Mouse (Mus musculus): ENCODE results near the gene Farp1.
A peak's percentile ranks its signal among the peaks of the same experiment; 100 is the strongest.

Gene Farp1

DNA sequence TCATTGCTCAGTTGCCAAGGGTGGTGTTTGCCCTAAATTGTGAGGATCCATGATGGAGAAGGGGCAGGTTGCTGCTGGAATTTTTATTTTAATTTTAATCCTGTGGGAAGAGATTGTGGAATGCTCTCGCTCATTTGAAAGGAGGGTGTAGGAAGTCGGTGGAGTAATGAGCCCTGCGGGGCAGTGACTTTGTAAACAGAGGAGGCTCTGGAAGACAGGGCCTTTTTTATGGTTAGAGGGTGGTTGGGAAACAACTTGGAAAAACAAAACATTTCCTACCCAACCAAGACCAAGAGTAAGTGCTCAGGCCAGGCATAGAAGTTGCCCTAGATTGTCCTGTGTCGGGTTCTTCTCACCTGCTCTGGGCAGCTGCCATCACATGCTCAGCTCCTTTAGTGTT, 146.8 kb downstream of the Farp1 start:
- DNase-seq (ENCODE audit: low read depth, low spot score): no peak

DNA sequence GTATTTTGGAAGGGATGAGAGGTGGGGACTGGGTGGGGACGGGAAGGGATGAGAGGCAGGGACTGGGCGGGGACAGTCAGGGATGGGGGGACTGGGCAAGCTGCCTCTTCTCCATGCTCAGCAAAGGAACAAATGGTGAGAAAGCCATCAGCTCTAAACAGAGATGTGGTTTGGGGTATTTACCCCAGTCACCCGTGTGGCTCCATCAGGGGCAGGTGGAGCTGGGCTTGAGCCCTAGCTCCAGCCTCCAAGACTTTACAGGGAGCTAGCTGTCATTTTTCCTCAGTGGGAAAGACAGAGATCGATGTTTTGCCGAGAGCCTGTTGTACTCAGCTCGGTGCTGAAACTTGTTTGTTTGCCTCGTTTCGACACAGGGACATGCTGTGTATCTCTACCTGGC, 148.0 kb downstream of the Farp1 start:
- no peak for DNase-seq (ENCODE audit: low read depth, low spot score)

DNA sequence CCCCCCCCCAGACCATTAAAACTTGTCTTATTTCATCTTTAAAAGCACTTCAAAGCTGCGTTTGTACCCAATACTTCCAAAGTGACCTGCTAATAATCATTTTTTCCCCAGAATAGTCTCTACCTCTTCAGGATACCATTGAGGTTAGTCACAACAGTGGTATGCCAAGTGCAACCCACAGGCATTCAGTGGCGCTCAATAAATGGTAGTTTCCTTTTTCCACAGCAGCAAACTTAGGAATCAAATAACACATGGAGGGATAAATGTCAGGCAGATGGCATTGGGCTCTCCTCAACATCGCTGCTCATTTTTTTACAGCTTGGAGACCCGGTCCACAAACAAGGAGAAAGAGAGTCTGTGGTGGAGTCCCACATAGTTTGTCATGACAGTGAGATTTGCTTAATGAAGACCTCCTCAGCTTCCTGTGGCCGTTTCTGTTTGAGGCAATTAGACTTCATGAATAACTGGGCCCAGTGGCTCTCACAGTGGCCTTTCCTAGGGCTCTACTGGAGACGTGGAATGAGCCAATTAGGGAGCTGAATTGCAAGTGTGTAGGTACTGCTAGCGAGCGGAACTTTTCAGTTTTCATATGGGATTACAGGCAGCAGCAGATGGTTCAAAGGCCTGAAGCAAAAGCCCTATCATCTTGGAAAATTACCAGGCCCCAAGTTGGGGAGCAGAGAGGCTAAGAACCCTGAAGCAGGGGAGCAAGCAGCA, 148.6 kb downstream of the Farp1 start:
- no peak for DNase-seq (ENCODE audit: low read depth, low spot score)

DNA sequence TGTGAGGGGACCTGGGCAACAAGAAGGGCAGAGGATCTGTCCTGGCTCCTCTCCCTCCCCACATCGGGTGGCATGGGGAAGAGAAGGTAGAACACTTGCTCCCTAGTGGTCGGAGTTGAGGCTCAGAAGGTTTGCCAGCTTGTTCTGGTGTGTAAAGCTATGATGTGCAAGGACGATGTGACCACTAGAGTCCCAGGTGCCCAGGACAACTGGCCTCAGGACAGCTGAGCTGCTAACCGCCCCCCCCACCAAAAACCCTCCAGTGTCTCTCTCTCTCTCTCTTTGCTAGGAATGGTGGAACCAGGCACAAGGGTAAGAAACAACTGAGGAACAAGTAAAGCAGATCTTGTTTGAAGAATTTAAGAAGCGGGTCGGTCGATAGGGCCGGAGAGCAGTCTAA, 149.4 kb downstream of the Farp1 start:
- DNase-seq (ENCODE audit: low read depth, low spot score): no peak

DNA sequence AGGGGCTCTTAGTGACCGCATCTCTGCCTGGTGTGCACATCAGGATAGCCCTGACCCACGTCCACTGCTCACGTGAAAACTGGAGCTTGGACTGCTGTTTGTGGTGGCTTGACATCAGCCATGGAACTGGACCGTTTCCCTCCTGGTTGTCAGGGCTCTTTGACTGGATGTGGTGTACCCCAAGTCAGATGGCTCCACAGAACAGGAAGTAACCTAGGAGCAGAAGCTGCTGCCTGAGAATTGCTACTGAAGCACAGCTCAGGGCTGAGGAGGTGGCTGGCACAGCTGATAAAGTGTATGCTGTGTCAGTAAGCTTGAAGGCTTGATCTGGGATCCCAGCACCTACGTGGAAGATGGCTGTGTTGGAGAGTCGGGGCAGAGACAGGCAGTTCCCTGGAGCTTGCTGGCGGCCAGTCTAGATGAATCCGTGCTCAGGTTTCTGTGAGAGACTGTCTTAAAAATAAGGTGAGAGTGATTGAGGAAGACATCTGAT, 151.4 kb downstream of the Farp1 start:
- no peak for DNase-seq (ENCODE audit: low read depth, low spot score)

DNA sequence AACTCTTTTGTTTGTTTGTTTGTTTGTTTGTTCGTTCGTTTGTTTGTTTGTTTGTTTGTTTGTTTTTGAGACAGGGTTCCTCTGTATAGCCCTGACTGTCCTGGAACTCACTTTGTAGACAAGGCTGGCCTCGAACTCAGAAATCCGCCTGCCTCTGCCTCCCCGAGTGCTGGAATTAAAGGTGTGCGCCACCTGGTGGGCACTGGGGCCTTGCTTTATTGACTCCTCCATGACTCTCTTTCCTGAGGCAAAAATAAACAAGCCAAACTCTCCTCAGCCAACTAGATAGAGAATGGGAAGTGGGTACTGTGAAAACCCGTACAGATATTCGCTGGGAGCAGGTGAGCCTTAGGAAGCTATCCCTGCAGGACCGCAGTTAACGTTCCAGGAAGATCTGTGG, 154.8 kb downstream of the Farp1 start:
- peak; percentile 38 for DNase-seq (ENCODE audit: low read depth, low spot score)

DNA sequence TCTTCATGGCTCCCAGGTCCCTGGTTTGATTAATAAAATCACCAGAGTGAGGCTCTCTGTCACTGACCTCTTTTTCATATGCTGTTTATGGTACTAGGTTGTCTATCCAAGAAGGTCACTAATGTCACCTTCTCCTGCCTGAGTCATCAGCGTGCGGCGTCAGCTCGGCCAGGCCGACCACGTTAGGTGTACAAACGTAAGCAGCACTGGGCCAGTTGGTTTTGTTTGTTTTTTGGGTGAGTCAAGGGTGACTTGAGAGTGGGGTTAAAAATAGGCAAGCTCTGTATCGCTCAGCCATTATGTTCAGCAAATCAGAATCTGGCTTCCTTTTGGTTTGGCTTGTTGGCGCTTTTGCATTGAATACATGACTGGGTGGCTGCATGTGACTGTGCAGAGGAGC, 155.4 kb downstream of the Farp1 start:
- DNase-seq (ENCODE audit: low read depth, low spot score): no peak

DNA sequence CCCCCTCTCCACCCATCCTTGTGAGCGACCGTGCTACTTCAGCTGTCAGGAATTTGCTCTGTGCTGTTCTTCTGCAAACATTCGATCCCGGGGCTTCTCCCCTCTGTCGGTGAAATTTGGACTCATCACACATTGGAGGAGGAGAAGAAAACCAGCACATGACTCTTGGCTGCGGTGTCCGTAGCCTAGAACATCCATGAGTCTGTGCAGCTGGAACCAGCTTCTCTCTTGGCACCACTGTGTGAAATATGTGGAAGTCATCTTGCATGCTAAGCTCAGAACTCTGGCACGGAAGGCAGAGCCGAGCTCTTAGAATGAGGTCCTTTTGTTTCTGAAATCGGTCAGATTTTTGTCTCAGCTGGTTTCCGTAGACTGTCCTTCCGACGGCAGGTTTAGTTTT, 156.7 kb downstream of the Farp1 start:
- DNase-seq (ENCODE audit: low read depth, low spot score): no peak

DNA sequence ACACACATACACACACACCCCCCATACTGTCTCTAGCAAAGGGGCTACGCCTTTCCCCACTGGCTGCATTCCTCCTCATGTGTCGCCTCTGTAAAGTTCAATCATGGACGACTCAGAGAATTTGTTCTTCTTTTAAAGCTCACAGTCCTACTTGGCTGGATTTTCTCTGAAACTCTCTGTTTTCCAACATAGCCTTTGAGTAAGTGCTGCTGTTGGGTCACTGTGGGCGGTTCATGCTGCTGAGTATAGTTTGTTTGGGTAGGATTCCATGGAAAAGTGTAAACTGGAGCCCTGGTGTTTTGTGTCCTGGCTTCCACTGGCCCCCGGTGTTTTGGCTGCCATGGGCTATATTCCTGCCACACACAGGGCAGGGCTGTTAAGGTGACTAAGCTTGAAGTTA, 157.4 kb downstream of the Farp1 start:
- no peak for DNase-seq (ENCODE audit: low read depth, low spot score)

DNA sequence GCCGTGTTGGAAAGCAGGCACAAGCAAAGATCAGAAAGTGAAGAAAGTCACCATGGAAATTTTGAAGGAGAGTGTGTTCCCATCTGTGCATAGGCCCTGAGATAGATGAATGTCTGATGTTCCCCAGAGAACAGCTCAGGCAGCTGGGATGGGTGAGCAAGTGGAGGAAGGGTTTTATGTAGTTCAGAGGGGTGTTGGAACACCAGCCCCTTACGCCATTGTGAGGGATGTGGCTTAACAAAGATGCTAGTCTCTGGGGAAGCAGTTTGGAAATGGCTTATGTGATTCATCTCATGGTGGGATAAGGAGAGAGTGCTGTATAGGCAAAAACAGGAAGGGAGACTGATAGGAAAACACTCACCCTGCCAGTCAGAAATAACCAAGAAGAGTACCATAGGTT, 159.0 kb downstream of the Farp1 start:
- no peak for DNase-seq (ENCODE audit: low read depth, low spot score)

DNA sequence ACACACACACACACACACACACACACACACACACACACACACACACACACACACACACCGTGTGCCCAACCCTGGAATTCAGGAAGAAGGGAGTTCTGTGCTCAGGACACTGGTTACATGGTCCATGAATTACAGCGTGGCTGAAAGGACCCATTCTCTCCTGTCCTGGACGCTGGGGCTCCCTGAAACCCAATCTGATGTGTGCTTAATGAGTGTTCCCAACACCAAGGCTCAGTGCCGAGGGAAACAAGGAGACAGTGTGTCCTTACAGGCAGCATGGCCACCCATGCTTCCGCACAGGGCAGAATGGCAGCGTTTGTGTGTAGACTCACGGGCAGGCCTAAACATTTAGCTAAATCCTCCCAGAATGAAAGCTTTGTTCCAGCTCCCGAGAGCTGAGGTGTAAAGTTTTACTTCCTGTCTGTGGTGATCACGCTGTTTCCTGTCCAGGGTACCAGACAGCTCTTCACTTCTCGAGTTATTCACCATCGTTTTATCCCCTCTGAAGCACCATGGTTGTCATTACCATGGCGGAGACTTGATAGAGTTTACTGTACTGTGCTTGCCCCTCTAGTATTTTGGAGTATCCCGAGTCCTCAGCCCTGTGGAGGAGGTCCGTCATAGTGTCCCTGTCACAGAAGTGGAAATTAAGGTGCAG, 164.0 kb downstream of the Farp1 start:
- peak; percentile 24 for DNase-seq (ENCODE audit: low read depth, low spot score)

DNA sequence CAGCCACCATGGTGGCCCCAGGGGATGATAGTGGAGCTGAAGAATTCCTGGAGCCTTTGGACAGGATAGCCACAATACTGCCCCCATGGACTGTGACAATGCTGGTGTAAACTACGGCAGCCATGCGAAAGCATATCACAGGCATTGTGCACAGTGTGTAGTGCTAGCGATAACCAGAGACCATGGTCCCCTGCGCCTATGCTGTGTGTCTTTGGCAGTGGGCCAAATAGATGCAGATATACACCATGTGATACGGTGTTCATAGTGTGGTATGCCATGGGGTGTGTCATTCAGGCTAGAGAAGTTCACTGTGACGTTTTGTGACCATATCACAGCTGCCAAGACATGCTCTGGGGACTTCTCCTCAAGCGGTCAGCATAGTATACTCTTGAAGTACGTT, 164.8 kb downstream of the Farp1 start:
- no peak for DNase-seq (ENCODE audit: low read depth, low spot score)

DNA sequence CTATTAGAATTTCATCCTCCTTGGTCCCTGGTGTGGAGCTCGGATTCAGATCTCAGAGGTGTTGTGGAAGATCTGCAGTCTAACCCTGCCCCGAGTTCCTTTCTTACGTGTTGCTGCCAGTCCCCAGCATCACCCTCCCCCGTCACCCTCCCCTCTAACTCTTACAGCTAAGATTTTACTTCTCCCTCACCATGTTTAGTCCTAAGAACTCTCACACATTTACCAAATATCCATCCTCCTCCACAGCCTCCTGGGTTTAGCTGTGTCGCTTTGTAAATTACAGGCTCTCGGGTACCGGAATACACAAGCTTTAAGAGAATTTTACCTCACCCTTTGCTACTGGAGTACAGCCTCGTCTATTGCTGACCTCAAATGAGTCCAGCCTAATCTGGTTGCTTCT, 165.4 kb downstream of the Farp1 start:
- DNase-seq (ENCODE audit: low read depth, low spot score): no peak

DNA sequence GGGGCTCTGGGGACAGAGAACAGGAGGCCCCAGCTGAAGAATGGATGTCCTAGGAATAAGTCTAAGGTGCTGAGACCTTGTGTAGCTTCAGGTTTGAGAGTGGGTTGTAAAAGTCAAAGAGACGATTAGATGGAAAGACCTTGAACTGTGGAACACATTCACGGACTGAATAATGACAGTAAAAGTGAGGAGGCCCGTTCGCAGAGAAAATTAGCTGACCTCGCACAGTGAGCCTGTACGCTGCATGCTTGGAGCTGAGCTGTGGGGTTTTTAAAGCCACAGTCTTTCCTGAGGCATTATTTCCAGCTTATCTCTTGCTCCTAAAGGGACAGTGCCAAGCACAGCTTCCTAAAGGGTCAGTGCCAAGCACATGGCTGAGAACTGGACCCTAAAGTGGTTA, 166.2 kb downstream of the Farp1 start:
- no peak for DNase-seq (ENCODE audit: low read depth, low spot score)

DNA sequence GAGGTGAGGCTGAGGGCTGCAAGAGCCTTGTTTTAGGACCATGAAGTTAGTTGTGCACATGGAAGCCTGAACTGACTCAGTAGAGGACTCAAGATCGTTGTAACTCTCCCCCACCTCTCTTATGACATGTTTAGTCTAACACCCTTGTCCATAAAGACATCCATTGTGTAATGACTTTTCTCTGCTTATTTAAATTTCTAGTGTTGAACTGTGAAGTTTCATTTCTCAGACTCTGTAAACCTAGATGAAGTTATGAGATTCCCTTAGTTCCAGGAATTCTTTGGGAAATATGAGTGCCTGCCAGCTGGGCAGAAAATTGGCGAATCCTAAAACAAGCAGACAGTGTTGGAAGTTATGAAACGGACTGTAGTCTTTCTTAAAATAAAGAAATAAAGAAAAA, 170.5 kb downstream of the Farp1 start:
- DNase-seq (ENCODE audit: low read depth, low spot score): no peak

DNA sequence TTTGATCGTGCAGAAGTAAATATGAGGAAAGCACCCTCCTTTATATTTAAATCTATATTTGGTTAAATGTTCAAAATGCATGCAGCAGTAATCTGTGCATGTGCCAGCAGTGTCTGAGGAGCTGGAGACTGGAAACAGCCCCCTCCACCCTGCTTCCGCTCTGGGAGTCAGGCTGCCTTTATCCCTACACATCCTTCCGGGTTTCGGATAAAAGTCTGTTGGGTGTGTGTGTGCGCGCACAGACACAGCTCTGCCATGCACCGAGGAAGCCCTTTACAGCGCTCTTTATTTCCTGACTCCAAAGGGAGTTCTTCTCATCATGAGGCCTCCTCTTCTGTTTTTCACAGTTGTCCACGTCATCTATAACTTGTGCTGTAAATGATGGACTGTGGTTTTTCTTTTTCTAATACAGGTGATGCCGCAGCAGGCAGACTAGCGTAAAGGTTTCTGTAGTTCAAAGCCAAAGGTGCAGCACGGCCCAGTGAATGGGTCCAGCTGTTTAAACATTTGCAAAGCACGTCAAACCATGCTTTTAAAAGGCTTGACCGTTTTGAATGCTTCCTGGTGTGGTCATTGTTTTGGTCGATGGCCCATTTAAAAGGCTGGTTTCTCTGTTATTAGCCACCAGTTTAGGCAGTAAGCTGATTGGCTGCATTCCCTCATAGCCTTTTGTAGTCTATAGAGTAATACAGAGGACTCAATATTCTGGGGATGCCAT, 172.6 kb downstream of the Farp1 start:
- DNase-seq (ENCODE audit: low read depth, low spot score): no peak

DNA sequence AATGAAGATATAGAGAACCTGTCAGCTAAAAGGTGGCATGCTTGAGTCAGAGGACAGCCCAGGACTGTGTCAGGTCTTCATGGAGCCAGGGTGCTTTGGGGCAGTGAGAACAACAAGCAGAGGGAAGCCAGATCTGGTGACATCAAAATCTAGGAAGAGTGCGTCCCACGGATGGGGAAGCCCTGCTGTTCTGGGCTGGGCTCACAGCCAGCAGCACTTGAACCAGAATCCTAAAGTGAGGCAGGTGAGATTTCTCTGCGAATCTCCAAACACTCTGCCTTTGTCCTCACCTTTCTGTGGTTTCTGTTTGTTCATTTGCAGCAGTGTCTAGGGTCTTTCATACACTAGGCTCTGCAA, 173.1 kb downstream of the Farp1 start:
- DNase-seq (ENCODE audit: low read depth, low spot score): no peak

DNA sequence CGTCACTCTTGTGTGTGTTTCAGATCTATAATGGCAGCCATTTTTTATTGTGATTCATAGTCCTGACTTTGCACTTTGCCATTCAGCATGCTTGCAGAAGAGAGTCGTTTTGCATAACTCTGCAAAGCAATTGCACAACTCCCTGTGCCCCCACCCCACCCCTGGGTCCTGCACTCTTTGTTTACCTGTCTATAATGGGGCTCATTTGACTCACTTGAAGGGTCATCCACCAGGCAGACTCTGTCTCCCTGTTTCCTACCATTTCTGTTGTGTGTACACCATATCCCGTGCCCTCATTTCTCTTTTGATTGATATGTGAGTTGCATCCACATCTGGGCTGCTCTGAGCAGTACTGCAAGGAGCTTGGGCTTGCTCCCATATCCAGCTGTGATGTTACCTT, 175.3 kb downstream of the Farp1 start:
- DNase-seq (ENCODE audit: low read depth, low spot score): no peak

DNA sequence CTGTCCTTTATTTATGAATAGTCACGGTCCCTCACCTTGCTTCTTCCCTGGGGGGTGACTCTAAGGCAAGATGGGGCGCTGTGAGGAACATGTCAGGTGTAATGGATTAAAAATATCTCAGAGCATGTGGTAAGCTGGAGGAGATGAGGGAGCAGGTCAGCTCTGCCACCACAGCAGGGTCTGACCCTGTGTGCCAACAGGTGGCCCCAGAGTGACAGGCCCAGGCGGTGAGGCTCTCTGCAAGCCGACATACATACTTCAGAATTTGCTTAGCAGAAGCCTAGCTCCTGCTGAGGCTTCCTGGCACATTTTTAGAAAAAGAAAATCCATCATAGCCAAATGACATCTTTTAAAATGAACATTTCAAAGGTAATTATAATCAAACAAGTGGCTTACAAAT, 178.7 kb downstream of the Farp1 start:
- no peak for DNase-seq (ENCODE audit: low read depth, low spot score)

DNA sequence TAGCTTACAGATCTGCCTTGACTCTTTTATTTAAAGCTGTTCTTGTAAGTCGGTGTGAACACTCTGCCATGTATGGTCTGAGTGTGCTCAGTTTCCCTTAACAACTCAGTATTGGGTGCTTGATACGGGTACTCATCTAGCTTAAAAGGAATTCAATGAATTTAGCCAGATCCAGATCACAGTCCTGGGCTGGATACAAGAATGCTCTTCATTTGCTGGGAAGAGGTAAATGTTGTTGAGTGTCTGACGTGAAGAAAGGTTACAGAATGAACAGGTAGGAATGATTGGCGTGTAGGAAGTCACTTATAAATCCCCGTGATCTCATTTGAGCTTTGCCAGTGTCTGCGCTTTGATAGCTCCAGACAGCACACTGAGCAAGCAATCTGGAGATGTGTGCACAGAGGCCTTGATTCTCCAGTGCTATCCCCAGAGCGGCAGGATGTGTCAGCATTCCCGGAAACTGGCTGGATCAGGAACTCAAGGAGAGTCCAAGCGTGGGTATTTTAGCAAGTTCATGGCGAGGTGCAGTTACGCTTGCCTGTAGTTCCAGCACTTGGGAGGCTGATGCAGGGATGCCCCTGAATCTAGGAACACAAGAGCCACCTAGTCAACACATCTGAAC, 179.7 kb downstream of the Farp1 start:
- no peak for DNase-seq (ENCODE audit: low read depth, low spot score)

DNA sequence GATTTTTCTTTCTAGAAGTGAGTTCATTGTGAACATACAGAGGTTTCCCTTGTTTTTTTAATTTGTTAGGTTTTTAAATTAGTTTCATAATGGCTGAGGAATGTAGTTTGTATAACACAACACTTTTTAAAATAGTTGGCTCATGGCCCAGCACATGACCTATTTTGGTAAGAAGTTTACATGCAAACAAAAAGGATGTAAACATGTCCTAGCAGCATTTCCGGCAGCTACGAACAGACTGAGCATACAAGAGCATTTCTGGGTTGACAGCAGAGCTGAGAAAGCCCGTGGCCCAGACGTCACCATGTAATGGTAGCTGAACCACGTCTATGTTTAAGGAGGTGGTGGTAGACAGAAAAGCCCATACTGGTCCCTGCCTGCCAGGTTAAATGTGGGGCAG, 180.8 kb downstream of the Farp1 start:
- DNase-seq (ENCODE audit: low read depth, low spot score): no peak

DNA sequence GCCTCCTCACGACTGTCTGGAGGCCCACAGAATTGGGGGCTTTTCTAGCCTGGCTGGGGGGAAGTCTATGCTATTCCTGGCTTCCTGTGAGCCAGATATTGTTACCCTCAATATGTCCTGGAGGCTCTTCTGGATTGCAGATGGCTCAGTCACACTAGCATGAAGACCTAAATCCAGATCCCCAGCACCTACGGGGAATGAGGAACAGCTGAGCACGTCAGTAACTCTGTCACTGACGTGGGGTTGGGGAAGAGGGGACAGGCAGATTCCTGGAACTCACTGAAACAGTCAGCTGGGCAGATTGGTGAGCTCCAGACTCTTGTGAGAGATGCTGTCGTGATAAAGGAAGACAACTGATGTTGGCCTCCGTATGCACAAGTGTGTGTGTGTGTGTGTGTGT, 181.7 kb downstream of the Farp1 start:
- DNase-seq (ENCODE audit: low read depth, low spot score): no peak

DNA sequence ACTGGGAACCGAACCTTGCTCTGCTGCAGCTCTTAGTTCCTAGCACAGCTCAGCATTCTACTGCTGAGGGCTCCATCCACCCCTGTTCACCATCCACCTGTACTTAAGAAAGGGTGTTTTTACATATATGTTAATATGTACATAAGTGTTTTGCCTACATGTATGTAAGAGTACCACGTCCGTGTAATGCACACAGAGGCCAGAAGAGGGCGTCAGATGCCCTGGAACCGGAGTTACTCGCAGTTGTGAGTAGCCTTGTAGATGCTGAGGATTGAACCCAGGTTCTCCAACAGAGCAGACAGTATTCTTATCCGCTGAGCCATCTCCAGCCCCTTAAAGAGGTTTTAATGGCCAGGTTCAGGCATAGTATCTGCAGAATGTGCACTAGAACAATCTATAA, 183.6 kb downstream of the Farp1 start:
- DNase-seq (ENCODE audit: low read depth, low spot score): no peak
